ENCODE assay signal across 8 mouse cellular contexts in genomic region chr6:55177060-55177732, GRCm38 (mm10). TPM values are rescaled to one million over a fixed set of nuclear protein-coding genes. Genes with fewer than 3 reads are reported as not detected.
A peak's percentile ranks its signal among the peaks of the same experiment; 100 is the strongest.
DNase-seq lines count a peak whose midpoint lies in the region; ATAC-seq lines count a peak whose summit lies in the region.

No protein-coding gene starts in this region.

- 40% methylated on average over 12 of the region's 12 CpGs for WGBS in heart, embryonic 12.5 days
- 49% methylated on average over 12 of the region's 12 CpGs for WGBS in midbrain, embryonic 13.5 days

- no peak overlapping the region for H3K27ac ChIP-seq in heart, embryonic 12.5 days (ENCODE audit: poor library complexity, severe bottlenecking)
- H3K27ac ChIP-seq in midbrain, embryonic 13.5 days, result no peak overlapping the region

- no peaks in the 10 kb centered on the region for H3K9me3 ChIP-seq in heart, embryonic 12.5 days (replicated peaks)
- H3K9me3 ChIP-seq in midbrain, embryonic 13.5 days, result no peaks in the 10 kb centered on the region

- no peaks in the 10 kb centered on the region for H3K27me3 ChIP-seq in heart, embryonic 12.5 days (replicated peaks)
- H3K27me3 ChIP-seq in midbrain, embryonic 13.5 days, result no peaks in the 10 kb centered on the region

- no peaks in the 10 kb centered on the region for H3K36me3 ChIP-seq in heart, embryonic 12.5 days
- H3K36me3 ChIP-seq in midbrain, embryonic 13.5 days, result no peaks in the 10 kb centered on the region

- no peak overlapping the region for H3K4me2 ChIP-seq in heart, embryonic 12.5 days
- no peak overlapping the region for H3K4me2 ChIP-seq in midbrain, embryonic 13.5 days (replicated peaks)

- no peak overlapping the region for H3K9ac ChIP-seq in heart, embryonic 12.5 days
- H3K9ac ChIP-seq in midbrain, embryonic 13.5 days (replicated peaks), result no peak overlapping the region

- H3K4me1 ChIP-seq in heart, embryonic 12.5 days (replicated peaks), result 0 out of 2 replicates have a peak, but pooled peaks cover 5% of the 10 kb centered on the region
- H3K4me1 ChIP-seq in midbrain, embryonic 13.5 days (replicated peaks), result no peaks in the 10 kb centered on the region

- no peak overlapping the region for H3K4me3 ChIP-seq in heart, embryonic 12.5 days
- no peak overlapping the region for H3K4me3 ChIP-seq in midbrain, embryonic 13.5 days (replicated peaks)

- ATAC-seq in heart, embryonic 12.5 days (ENCODE audit: insufficient number of reproducible peaks, low FRiP score), result no peak
- ATAC-seq in megakaryocyte-erythroid progenitor cell, adult 5-6 weeks (replicated peaks; ENCODE audit: low FRiP score, low TSS enrichment, poor library complexity, severe bottlenecking), result no peak
- ATAC-seq in midbrain, embryonic 13.5 days, result no peak

- peak; percentile 24 for DNase-seq in heart, postnatal 4 days
- peak; percentile 40 for DNase-seq in right cerebral cortex, postnatal 14 days
- DNase-seq in right cerebral cortex, postnatal 25 days, result no peak
- DNase-seq in forelimb bud, embryonic 11.5 days (ENCODE audit: low read depth, low spot score), result peak; percentile 11
- DNase-seq in thymus, postnatal 25 days, result peak; percentile 10

RNA-seq across cellular contexts. Expression of gene Inmt, which starts 2.4 kb away (rescaled TPM):
- not detected for total RNA-seq in heart, postnatal 4 days (2021)
- 0.23 TPM in 1 of 2 replicates, not detected in the other for polyA plus RNA-seq in heart, embryonic 12.5 days (2016; fragmentation: Nextera tagmentation; extraction: Ambion mirVana)
- total RNA-seq in megakaryocyte-erythroid progenitor cell, adult 5-6 weeks (2014; fragmentation: Nextera tagmentation), result not detected in 2 replicates
- not detected in 2 replicates for total RNA-seq in megakaryocyte-erythroid progenitor cell, adult 5-6 weeks (2017)
- polyA plus RNA-seq in midbrain, embryonic 13.5 days (2015; fragmentation: Nextera tagmentation; extraction: Ambion mirVana), result not detected in 2 replicates

RNA-seq across cellular contexts. Expression of gene Mindy4, which starts 26.0 kb away (rescaled TPM):
- 1 to 10 TPM; 4.0 to 4.6 TPM for total RNA-seq in heart, postnatal 4 days (2021)
- polyA plus RNA-seq in heart, embryonic 12.5 days (2016; fragmentation: Nextera tagmentation; extraction: Ambion mirVana), result 6.3 and 7.8 TPM in 2 replicates
- 2.1 and 5.5 TPM in 2 replicates for total RNA-seq in megakaryocyte-erythroid progenitor cell, adult 5-6 weeks (2014; fragmentation: Nextera tagmentation)
- total RNA-seq in megakaryocyte-erythroid progenitor cell, adult 5-6 weeks (2017), result 4.9 and 10.6 TPM in 2 replicates
- 11.0 and 11.6 TPM in 2 replicates for polyA plus RNA-seq in midbrain, embryonic 13.5 days (2015; fragmentation: Nextera tagmentation; extraction: Ambion mirVana)

RNA-seq across cellular contexts. Expression of gene Crhr2, which starts 44.4 kb away (rescaled TPM):
- 10 to 100 TPM; 11.4 to 12.0 TPM for total RNA-seq in heart, postnatal 4 days (2021)
- 6.4 and 8.0 TPM in 2 replicates for polyA plus RNA-seq in heart, embryonic 12.5 days (2016; fragmentation: Nextera tagmentation; extraction: Ambion mirVana)
- total RNA-seq in megakaryocyte-erythroid progenitor cell, adult 5-6 weeks (2014; fragmentation: Nextera tagmentation), result not detected in 2 replicates
- total RNA-seq in megakaryocyte-erythroid progenitor cell, adult 5-6 weeks (2017), result not detected in 2 replicates
- polyA plus RNA-seq in midbrain, embryonic 13.5 days (2015; fragmentation: Nextera tagmentation; extraction: Ambion mirVana), result 0.28 and 0.61 TPM in 2 replicates

Comparison
In these comparisons a context has a peak if more than half of its experiments do, and no peak if none do; other contexts are left out.
1. RNA of gene Crhr2, which starts 44.4 kb away (total RNA-seq): 11.4 to 12.0 TPM in heart, postnatal 4 days; not detected in megakaryocyte-erythroid progenitor cell, adult 5-6 weeks; every median in the first group is over 10 times any median in the second.